ENCODE assay signal across 2 mouse cellular contexts in genomic region chr10:106335166-106335565, GRCm38 (mm10).
TF ChIP-seq lines count a peak whose summit lies in the region.

No protein-coding gene starts in this region.

TF ChIP-seq in CH12.LX, 34 proteins besides CTCF, POLR2A, EP300 and RAD21 (continued from another document):
- TF ChIP-seq IRF4 (IDR thresholded peaks at IDR 0.05; ENCODE audit: low read depth, low read length): no peak
- TF ChIP-seq JUN (IDR thresholded peaks at IDR 0.05; ENCODE audit: insufficient read depth, low read depth, low read length): no peak
- no peak for TF ChIP-seq UBTF (IDR thresholded peaks at IDR 0.05; ENCODE audit: low read depth, low read length)

TF ChIP-seq in MEL, 35 proteins besides CTCF, POLR2A, EP300 and RAD21 (continued from another document):
- TF ChIP-seq ZC3H11A (IDR thresholded peaks at IDR 0.05; ENCODE audit: low read depth, low read length): no peak
